Mouse (Mus musculus): ENCODE data around the gene Ppm1k. TPM values are rescaled to one million over a fixed set of nuclear protein-coding genes. Genes with fewer than 3 reads are reported as not detected.
A peak's percentile ranks its signal among the peaks of the same experiment; 100 is the strongest.
"Not testable (repeated sequence)": the region's sequence is repeated elsewhere in the genome, so short reads cannot be mapped to it uniquely, and the experiment has no call there.

The Ppm1k gene
- polyA plus RNA-seq, 1 experiment: 10.2 TPM

DNA sequence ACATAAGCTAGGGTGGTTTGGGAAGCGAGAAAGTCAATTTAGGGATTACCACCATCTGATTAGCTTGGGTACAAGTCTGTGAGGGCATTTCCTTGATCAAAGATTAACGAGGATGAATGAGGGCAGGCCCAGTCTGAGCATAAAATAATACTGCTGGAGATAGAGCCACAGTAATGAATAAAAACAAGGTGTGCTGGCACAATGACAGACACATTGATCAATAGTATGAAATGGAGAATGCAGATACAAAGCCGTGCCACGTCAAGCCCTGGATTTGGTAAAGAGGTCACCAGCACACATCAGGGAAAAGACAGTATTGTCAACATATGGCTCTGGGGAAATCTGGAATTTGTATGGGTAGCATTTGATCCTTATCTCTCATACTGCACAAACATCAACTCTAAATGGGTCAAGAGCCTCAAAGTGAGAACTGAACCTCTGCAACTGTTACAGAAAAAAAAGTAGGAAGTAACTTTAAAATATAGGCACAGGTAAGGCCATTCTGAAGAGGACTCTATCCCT is 22.6 kb upstream of the Ppm1k start:
- no peak overlapping the region for H3K4me3 ChIP-seq (ENCODE audit: insufficient read depth, low read length)
- TF ChIP-seq CTCF (IDR thresholded peaks at IDR 0.05; ENCODE audit: low read depth, low read length) (no peak), POLR2A (IDR thresholded peaks at IDR 0.05; ENCODE audit: borderline replicate concordance, low read depth, low read length) (no peak)
- no peak overlapping the region for H3K27ac ChIP-seq (ENCODE audit: insufficient read depth, low read depth, low read length)
- H3K4me1 ChIP-seq (ENCODE audit: control insufficient read depth, insufficient read depth, low read length): no peaks in the 10 kb centered on the region

DNA sequence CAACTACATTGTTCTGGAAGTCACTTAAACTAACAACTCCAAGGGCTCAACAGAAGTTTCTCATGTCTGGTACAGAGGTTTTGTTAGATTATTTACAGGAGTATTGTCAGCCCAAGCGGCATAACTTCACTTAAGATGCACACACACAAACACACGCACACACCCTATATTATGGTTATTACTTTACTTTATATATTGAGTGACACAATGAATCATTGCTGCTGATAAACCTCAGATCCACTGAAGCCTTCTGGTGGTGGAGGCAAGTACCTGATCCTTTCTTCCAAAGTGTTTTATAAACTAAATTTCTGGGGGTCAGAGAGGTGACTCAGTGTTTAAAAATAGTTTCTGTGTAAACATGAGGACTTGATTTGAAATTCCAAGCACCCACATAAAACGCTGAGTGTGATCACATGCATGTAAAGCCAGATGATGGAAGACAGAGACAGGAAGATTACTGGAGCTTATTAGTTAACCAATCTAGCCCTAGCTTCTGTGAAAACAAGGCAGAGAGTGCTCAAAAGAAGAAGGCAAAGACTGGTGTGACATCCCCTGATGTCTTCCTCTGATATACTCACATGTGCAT is 16.0 kb upstream of the Ppm1k start:
- H3K4me1 ChIP-seq (ENCODE audit: control insufficient read depth, insufficient read depth, low read length): no peaks in the 10 kb centered on the region
- H3K4me3 ChIP-seq (ENCODE audit: insufficient read depth, low read length): no peak overlapping the region
- no peak for TF ChIP-seq POLR2A (IDR thresholded peaks at IDR 0.05; ENCODE audit: borderline replicate concordance, low read depth, low read length)
- TF ChIP-seq CTCF (IDR thresholded peaks at IDR 0.05; ENCODE audit: low read depth, low read length): no peak
- no peak overlapping the region for H3K27ac ChIP-seq (ENCODE audit: insufficient read depth, low read depth, low read length)

DNA sequence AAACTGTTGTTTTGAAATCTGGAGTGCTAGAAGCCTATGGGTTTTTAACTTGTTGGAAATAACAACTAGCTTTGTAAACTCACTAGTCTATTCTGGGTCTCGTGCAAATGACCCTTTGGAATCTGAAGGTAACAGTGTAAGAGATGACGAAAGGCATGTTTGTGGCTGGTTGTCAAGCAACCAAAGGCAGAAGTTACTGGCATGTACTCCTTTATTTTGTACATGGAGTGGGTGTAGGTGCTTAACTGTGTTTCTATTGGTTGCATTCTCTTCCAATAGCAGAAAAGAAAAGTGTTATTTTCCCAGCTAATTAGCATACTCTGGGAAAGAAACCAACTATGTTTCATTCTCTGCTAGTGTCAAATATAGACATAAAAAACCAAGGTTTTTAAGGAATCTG is 9.6 kb upstream of the Ppm1k start:
- Histone ChIP-seq H3K27ac (ENCODE audit: insufficient read depth, low read depth, low read length) (no peak overlapping the region), H3K4me1 (ENCODE audit: control insufficient read depth, insufficient read depth, low read length) (peaks cover 2% of the 10 kb centered on the region; the same call in 1 of the 2 replicates), H3K4me3 (ENCODE audit: insufficient read depth, low read length) (no peak overlapping the region)
- TF ChIP-seq CTCF (IDR thresholded peaks at IDR 0.05; ENCODE audit: low read depth, low read length) (no peak), POLR2A (IDR thresholded peaks at IDR 0.05; ENCODE audit: borderline replicate concordance, low read depth, low read length) (no peak)

DNA sequence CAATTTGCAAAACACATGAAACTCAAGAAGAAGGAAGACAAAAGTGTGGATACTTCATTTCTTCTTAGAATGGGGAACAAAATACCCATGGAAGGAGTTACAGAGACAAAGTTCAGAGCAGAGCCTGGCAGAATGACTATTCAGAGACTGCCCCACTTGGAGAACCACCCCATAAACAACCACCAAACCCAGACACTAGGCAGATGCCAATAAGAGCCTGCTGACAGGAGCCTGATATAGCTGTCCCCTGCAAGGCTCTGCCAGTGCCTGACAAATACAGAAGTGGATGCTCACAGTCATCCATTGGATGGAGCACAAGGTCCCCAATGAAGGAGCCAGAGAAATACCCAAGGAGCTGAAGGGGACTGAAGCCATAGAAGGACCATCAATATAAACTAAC is 8.3 kb upstream of the Ppm1k start:
- not testable (repeated sequence) for H3K27ac ChIP-seq (ENCODE audit: insufficient read depth, low read depth, low read length)

DNA sequence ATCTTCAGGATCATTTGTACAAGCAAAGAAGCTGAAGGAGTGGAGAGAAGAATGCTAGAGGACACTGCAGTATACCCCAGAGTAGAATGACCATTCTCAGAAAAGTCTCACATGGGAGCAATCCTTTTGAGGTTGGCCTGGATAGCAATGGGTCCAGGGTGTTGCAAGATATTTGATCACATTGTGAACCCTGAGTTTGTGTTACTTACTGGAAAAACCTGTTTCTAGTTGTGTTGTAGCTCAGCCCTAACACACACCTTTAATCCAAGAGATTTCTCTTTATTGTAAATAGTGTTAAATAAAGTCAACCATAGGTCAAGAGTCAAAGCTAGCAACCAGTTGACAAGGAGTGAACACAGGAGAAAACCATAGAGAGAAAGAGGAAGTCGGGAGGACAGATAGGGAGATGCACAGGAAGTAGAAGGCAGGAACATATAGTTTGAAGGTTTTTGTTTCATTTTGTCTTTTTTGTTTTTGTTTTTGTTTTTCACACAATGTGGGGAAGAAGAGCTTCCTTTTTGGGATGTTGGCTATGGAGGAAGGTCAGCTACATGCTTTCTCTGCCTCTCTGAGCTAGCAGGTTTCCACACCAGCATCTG is 6.6 kb upstream of the Ppm1k start:
- no peak overlapping the region for H3K27ac ChIP-seq (ENCODE audit: insufficient read depth, low read depth, low read length)
- peaks cover 4% of the 10 kb centered on the region; the same call in 1 of the 2 replicates for H3K4me1 ChIP-seq (ENCODE audit: control insufficient read depth, insufficient read depth, low read length)
- no peak overlapping the region for H3K4me3 ChIP-seq (ENCODE audit: insufficient read depth, low read length)
- no peak for TF ChIP-seq POLR2A (IDR thresholded peaks at IDR 0.05; ENCODE audit: borderline replicate concordance, low read depth, low read length)
- no peak for TF ChIP-seq CTCF (IDR thresholded peaks at IDR 0.05; ENCODE audit: low read depth, low read length)

More for the DNA sequence above, 8.3 kb upstream of the Ppm1k start:
- H3K4me1 ChIP-seq (ENCODE audit: control insufficient read depth, insufficient read depth, low read length); H3K4me3 ChIP-seq (ENCODE audit: insufficient read depth, low read length): not testable (repeated sequence)

DNA sequence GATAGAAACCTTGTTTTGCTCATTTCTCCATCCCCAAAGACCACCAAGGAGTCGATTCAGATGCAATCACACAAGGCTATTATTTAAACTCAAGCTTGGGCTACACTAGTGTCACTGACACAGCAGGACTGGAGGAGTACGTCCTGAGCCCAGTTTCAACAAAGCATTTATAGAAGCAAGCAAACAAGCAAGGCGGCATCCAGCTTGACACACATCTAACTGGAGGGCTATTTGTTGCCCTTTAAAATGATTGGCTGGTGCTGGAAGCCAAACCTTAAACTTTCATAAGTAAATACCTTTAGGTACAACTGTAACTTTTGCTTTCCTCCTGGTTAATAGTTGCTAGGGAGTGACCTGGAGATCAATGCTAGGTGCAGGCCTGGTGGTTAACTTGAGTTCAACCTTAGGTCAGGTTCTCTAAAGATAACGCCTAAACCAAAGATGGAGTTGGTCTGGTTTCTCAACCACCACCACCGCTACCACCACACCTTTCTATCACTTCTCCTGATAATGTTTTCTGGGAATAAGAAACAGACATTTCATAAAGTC is 5.8 kb upstream of the Ppm1k start:
- TF ChIP-seq CTCF (IDR thresholded peaks at IDR 0.05; ENCODE audit: low read depth, low read length) (no peak), POLR2A (IDR thresholded peaks at IDR 0.05; ENCODE audit: borderline replicate concordance, low read depth, low read length) (no peak)
- Histone ChIP-seq H3K4me3 (ENCODE audit: insufficient read depth, low read length) (no peak overlapping the region), H3K4me1 (ENCODE audit: control insufficient read depth, insufficient read depth, low read length) (peaks cover 4% of the 10 kb centered on the region; the same call in 1 of the 2 replicates), H3K27ac (ENCODE audit: insufficient read depth, low read depth, low read length) (no peak overlapping the region)

DNA sequence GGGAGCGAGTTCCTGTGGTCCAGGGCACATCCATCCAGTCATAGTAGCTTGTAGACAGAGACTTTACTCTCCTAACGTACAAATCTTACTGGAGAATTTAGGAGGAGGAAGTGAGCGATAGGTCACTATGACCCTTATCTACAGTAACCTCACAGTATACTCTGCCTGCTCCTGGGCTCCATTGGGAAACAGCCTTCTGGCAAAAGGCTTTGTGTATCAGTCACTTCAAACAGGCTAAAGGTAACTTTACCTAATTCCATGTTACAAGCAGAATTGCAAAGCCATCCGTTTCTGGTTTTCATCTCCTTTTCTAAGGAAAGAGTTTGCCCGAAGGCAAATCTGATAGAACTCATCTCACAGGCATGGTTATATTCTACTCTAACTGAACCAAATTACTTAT is 2.6 kb upstream of the Ppm1k start:
- H3K4me1 ChIP-seq (ENCODE audit: control insufficient read depth, insufficient read depth, low read length): peaks cover 8% of the 10 kb centered on the region
- H3K4me3 ChIP-seq (ENCODE audit: insufficient read depth, low read length): no peak overlapping the region
- no peak overlapping the region for H3K27ac ChIP-seq (ENCODE audit: insufficient read depth, low read depth, low read length)
- no peak for TF ChIP-seq POLR2A (IDR thresholded peaks at IDR 0.05; ENCODE audit: borderline replicate concordance, low read depth, low read length)
- no peak for TF ChIP-seq CTCF (IDR thresholded peaks at IDR 0.05; ENCODE audit: low read depth, low read length)

DNA sequence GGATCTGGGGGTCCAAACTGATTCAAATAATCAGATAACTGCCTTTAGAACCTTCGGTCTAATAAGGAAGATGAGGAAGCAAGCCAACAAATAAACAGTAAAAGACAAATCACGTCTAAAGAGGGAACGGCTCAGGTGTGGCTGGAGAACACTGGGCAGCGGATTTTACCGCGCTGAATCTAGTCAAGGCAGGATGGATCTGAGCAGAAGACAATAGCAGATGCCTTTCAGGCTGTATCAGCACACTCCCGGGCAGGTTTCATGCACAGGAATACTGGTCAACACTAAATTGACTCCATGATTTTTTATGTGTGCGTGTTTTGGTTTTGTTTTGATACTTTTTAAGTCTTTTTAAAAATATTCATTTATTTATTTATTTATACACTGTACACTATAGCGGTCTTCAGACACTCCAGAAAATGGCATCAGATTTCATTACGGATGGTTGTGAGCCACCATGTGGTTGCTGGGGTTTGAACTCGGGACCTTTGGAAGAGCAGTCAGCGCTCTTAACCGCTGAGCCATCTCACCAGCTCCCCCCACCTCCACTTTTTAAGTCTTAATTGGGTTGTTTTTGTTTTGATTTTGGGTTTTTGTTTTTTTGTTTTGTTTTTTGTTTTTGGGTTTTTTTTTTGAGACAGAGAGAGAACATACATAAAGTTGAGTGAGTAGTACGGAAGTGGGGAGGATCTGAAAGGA is 852 bp upstream of the Ppm1k start:
- Histone ChIP-seq H3K4me3 (ENCODE audit: insufficient read depth, low read length) (peak overlapping the region; percentile 61), H3K4me1 (ENCODE audit: control insufficient read depth, insufficient read depth, low read length) (peaks cover 6% of the 10 kb centered on the region), H3K27ac (ENCODE audit: insufficient read depth, low read depth, low read length) (peak overlapping the region; percentile 41)
- TF ChIP-seq CTCF (IDR thresholded peaks at IDR 0.05; ENCODE audit: low read depth, low read length): no peak
- TF ChIP-seq POLR2A (IDR thresholded peaks at IDR 0.05; ENCODE audit: borderline replicate concordance, low read depth, low read length): no peak

DNA sequence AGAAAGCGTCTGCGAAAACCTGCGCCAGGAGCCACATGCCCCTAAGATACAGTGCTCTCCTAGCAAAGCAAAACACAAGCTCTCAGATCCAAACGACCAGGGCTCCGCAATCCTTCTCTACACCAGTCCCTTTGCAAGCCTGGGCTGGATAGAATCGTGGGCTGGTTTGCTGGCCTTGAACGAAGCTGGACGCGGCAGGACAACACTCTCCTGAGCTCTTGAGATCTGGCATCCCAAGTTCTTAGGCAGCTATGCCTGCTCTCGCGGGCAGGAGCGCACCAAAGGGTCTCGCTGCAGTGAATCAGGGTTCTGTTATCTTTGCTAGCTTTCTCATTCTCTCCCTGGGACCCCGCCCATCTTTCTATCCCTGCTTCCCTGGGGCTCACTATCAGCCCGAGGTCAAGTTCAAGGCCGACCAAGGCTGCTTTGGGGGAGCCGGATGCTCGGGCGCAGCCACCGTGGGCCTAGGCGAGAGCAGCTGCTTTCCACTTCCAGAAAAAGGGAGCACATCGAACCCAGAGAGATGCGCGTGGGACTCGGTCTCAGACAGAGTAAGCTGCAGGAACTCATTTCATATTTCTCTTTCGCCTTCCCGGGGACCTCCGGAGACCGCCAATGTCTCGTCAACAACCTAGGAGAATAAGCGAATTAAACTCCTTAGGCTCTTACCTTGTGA is 519 bp downstream of the Ppm1k start:
- Histone ChIP-seq H3K4me1 (ENCODE audit: control insufficient read depth, insufficient read depth, low read length) (peaks cover 6% of the 10 kb centered on the region), H3K27ac (ENCODE audit: insufficient read depth, low read depth, low read length) (peak overlapping the region; percentile 53), H3K4me3 (ENCODE audit: insufficient read depth, low read length) (peak overlapping the region; percentile 84)
- TF ChIP-seq CTCF (IDR thresholded peaks at IDR 0.05; ENCODE audit: low read depth, low read length) (no peak), POLR2A (IDR thresholded peaks at IDR 0.05; ENCODE audit: borderline replicate concordance, low read depth, low read length) (no peak)
